Mouse (Mus musculus) bone marrow, adult 2 months (tissue): Measurements from ENCODE around the gene Wdr90. TPM values are rescaled to one million over a fixed set of nuclear protein-coding genes. Genes with fewer than 3 reads are reported as not detected.
A peak's percentile ranks its signal among the peaks of the same experiment; 100 is the strongest.

Source experiments
- H3K27ac ChIP-seq: fragments of 200-500 bp; 2 replicates; pipeline ENCODE4 v1.5.1; 2012; ENCODE audit warnings: low read depth, mild to moderate bottlenecking, control low read depth, inconsistent platforms, low read length; ENCODE audit not compliant: control insufficient read depth, poor library complexity, insufficient read depth
- H3K4me1 ChIP-seq: fragments of 200-500 bp; 2 replicates; pipeline ENCODE4 v1.6.1; 2011; ENCODE audit warnings: low read length; ENCODE audit not compliant: control insufficient read depth, insufficient read depth
- H3K4me3 ChIP-seq: fragments of 200-500 bp; replicated peaks from 2 replicates; pipeline ENCODE3; 2011; ENCODE audit warnings: mild to moderate bottlenecking, low read depth, low read length, control low read depth; ENCODE audit not compliant: control insufficient read depth
- CTCF ChIP-seq: fragments of 200-500 bp; IDR thresholded peaks from 2 replicates; pipeline ENCODE4 v1.5.1; 2011; ENCODE audit warnings: low read length, control low read depth; ENCODE audit not compliant: control insufficient read depth, insufficient read depth
- POLR2A ChIP-seq: fragments of 200-500 bp; IDR thresholded peaks from 2 replicates; pipeline ENCODE4 v1.6.1; 2011; ENCODE audit warnings: low read depth, mild to moderate bottlenecking, control low read depth, low read length, borderline replicate concordance; ENCODE audit not compliant: control insufficient read depth
- WGBS: fragments of 180-500 bp; shearing (Covaris S2); methylation state at CpG from one replicate; pipeline ENCODE4 v1.1.7; 2018; 5-methylcytosine and 5-hydroxymethylcytosine counted together
- polyA plus RNA-seq: library from polyadenylated mRNA; stranded (reverse); fragments of >200 nt; gene quantifications from 2 replicates; pipeline ENCODE4 v1.2.4, GENCODE M21; 2011; ENCODE audit warnings: low replicate concordance; ENCODE audit not compliant: missing spikeins, insufficient read depth, insufficient read length

Wdr90 gene
- polyA plus RNA-seq, 1 experiment: 62.0 TPM

- TF ChIP-seq CTCF (no peak), POLR2A (no peak)
- H3K4me1 ChIP-seq: no peaks in the 10 kb centered on the region
- no peak overlapping the region for H3K4me3 ChIP-seq
- no peak overlapping the region for H3K27ac ChIP-seq
- WGBS: 86% methylated on average over 10 of the region's 10 CpGs
Measured at GRCm38 (mm10) chr17:25887467-25887866, 26.2 kb upstream of the Wdr90 start.

GRCm38 (mm10) chr17:25886806-25887205 lies 25.5 kb upstream of the Wdr90 start:
- TF ChIP-seq POLR2A: no peak
- H3K27ac ChIP-seq: no peak overlapping the region

GRCm38 (mm10) chr17:25885636-25886035 lies 24.3 kb upstream of the Wdr90 start:
- Histone ChIP-seq H3K27ac (no peak overlapping the region), H3K4me1 (no peaks in the 10 kb centered on the region), H3K4me3 (no peak overlapping the region)
- WGBS: 64% methylated on average over 4 of the region's 4 CpGs
- TF ChIP-seq CTCF (0 out of 2 replicates have a peak, but pooled peaks have one; percentile 29), POLR2A (no peak)

More at GRCm38 (mm10) chr17:25886806-25887205, 25.5 kb upstream of the Wdr90 start:
- no peaks in the 10 kb centered on the region for H3K4me1 ChIP-seq
- no peak overlapping the region for H3K4me3 ChIP-seq

- WGBS: 91% methylated on average over 3 of the region's 3 CpGs
- Histone ChIP-seq H3K4me3 (no peak overlapping the region), H3K4me1 (no peaks in the 10 kb centered on the region), H3K27ac (no peak overlapping the region)
- TF ChIP-seq POLR2A (no peak), CTCF (no peak)
Measured at GRCm38 (mm10) chr17:25883824-25884223, 22.5 kb upstream of the Wdr90 start.

GRCm38 (mm10) chr17:25883268-25883667 lies 22.0 kb upstream of the Wdr90 start:
- WGBS: 92% methylated on average over 8 of the region's 8 CpGs

GRCm38 (mm10) chr17:25882306-25882705 lies 21.0 kb upstream of the Wdr90 start:
- no peaks in the 10 kb centered on the region for H3K4me1 ChIP-seq
- WGBS: 72% methylated on average over 5 of the region's 5 CpGs
- H3K4me3 ChIP-seq: no peak overlapping the region
- H3K27ac ChIP-seq: no peak overlapping the region
- TF ChIP-seq CTCF: no peak
- TF ChIP-seq POLR2A: no peak

More at GRCm38 (mm10) chr17:25883268-25883667, 22.0 kb upstream of the Wdr90 start:
- Histone ChIP-seq H3K4me3 (no peak overlapping the region), H3K4me1 (no peaks in the 10 kb centered on the region), H3K27ac (no peak overlapping the region)
- TF ChIP-seq CTCF (no peak), POLR2A (no peak)

- Histone ChIP-seq H3K27ac (no peak overlapping the region), H3K4me3 (no peak overlapping the region), H3K4me1 (no peaks in the 10 kb centered on the region)
- TF ChIP-seq POLR2A: no peak
- no peak for TF ChIP-seq CTCF
- 87% methylated on average over 4 of the region's 4 CpGs for WGBS
Measured at GRCm38 (mm10) chr17:25881691-25882090, 20.4 kb upstream of the Wdr90 start.

GRCm38 (mm10) chr17:25880913-25881641 lies 19.8 kb upstream of the Wdr90 start:
- Histone ChIP-seq H3K4me1 (peaks cover 2% of the 10 kb centered on the region; the same call in 1 of the 2 replicates), H3K4me3 (no peak overlapping the region), H3K27ac (no peak overlapping the region)
- WGBS: 68% methylated on average over 5 of the region's 5 CpGs
- no peak for TF ChIP-seq CTCF
- TF ChIP-seq POLR2A: no peak

- Histone ChIP-seq H3K27ac (no peak within 1 kb of the TSS), H3K4me3 (no peak within 1 kb of the TSS), H3K4me1 (peaks cover 5% of the 10 kb centered on the region)
- TF ChIP-seq CTCF: no peak
- no peak for TF ChIP-seq POLR2A
- 71% methylated on average over 5 of the region's 5 CpGs for WGBS
Measured at GRCm38 (mm10) chr17:25880196-25880910, 19.1 kb upstream of the Wdr90 start, which contains the start of gene Wfikkn1. TSS of gene Wfikkn1 (minus strand) at chr17:25880858.
